Mouse (Mus musculus) liver, embryonic 14.5 days (tissue): ENCODE measurements around the gene Palld. TPM values are rescaled to one million over a fixed set of nuclear protein-coding genes. Genes with fewer than 3 reads are reported as not detected.

Experiments
- ATAC-seq: fragments of 200-750 bp; cut with Nextera tagmentation; 2 replicates; pipeline ENCODE4 v1.8.0; 2017; ENCODE audit warnings: moderate number of reproducible peaks, mild to moderate bottlenecking, moderate library complexity; ENCODE audit not compliant: insufficient read depth
- DNase-seq, 3 experiments: peaks; one replicate each; pipeline ENCODE4 v3.0.0-alpha.2; 2012 to 2013; ENCODE audit warnings: low read depth in 3 of 3, low spot score in 3 of 3
- H3K27ac ChIP-seq: fragments of 300-500 bp; sonication (generic); 2 replicates; pipeline ENCODE4 v1.5.1; 2014; ENCODE audit warnings: moderate library complexity, mild to moderate bottlenecking, control low read depth, inconsistent platforms
- H3K27me3 ChIP-seq: fragments of 300-500 bp; sonication (generic); 2 replicates; pipeline ENCODE4 v1.6.1; 2014; ENCODE audit warnings: mild to moderate bottlenecking, low read length, moderate library complexity; ENCODE audit not compliant: control insufficient read depth, insufficient read depth
- H3K36me3 ChIP-seq: fragments of 300-500 bp; sonication (generic); replicated peaks from 2 replicates; pipeline ENCODE4 v1.6.1; 2014; ENCODE audit warnings: low read depth; ENCODE audit not compliant: control insufficient read depth, insufficient read depth
- H3K4me1 ChIP-seq, 2 experiments: fragments of 200-500 bp in 1 of 2; fragments of 300-500 bp in 1 of 2; sonication (generic) in 1 of 2; replicated peaks; 2 replicates each; pipeline ENCODE4 v1.6.1; 2012 to 2014; ENCODE audit warnings: antibody characterized with exemption in 1 of 2, inconsistent platforms in 1 of 2, low read length in 1 of 2; ENCODE audit not compliant: control insufficient read depth in 2 of 2, insufficient read depth in 2 of 2
- H3K4me2 ChIP-seq: fragments of 300-500 bp; sonication (generic); 2 replicates; pipeline ENCODE4 v1.6.1; 2014; ENCODE audit warnings: low read depth, mild to moderate bottlenecking, control low read depth, moderate library complexity
- H3K4me3 ChIP-seq, 2 experiments: fragments of 200-500 bp in 1 of 2; fragments of 300-500 bp in 1 of 2; sonication (generic) in 1 of 2; 2 replicates each; pipeline ENCODE4 v1.5.1; 2012 to 2014; ENCODE audit warnings: low read depth in 2 of 2, low read length in 2 of 2, mild to moderate bottlenecking in 2 of 2, control low read depth in 1 of 2, inconsistent platforms in 1 of 2, moderate library complexity in 1 of 2; ENCODE audit not compliant: insufficient read depth in 1 of 2
- H3K9ac ChIP-seq: fragments of 300-500 bp; sonication (generic); replicated peaks from 2 replicates; pipeline ENCODE4 v1.6.1; 2014; ENCODE audit warnings: mild to moderate bottlenecking, control low read depth, moderate library complexity
- H3K9me3 ChIP-seq: fragments of 300-500 bp; sonication (generic); 2 replicates; pipeline ENCODE4 v1.6.1; 2016; ENCODE audit warnings: low read length, mixed read lengths; ENCODE audit not compliant: control insufficient read depth
- CTCF ChIP-seq: IDR thresholded peaks from 2 replicates; pipeline ENCODE4 v1.5.1; 2016; ENCODE audit warnings: antibody characterized with exemption, low read depth, control low read depth
- EP300 ChIP-seq: IDR thresholded peaks from 2 replicates; pipeline ENCODE4 v1.6.1; 2016; ENCODE audit warnings: antibody characterized with exemption, low read depth
- WGBS: fragments of 180-500 bp; shearing (Covaris S2); extraction: QIAGEN DNeasy Blood & Tissue Kit; methylation state at CpG from one replicate; pipeline ENCODE4 v1.1.7; 2014; ENCODE audit not compliant: insufficient replicate concordance; 5-methylcytosine and 5-hydroxymethylcytosine counted together
- polyA plus RNA-seq, 2 experiments: library from polyadenylated mRNA; depleted of rRNA in 1 of 2; stranded (reverse) in 1 of 2; unstranded in 1 of 2; fragments of >200 nt; fragmentation: Nextera tagmentation in 1 of 2; extraction: Ambion mirVana in 1 of 2; gene quantifications; 2 replicates each; pipeline versions ENCODE4 v1.2.1 to v1.2.3; 2012 to 2014

Palld gene
- polyA plus RNA-seq, 2 experiments = 1.8 to 2.9 TPM

DNA sequence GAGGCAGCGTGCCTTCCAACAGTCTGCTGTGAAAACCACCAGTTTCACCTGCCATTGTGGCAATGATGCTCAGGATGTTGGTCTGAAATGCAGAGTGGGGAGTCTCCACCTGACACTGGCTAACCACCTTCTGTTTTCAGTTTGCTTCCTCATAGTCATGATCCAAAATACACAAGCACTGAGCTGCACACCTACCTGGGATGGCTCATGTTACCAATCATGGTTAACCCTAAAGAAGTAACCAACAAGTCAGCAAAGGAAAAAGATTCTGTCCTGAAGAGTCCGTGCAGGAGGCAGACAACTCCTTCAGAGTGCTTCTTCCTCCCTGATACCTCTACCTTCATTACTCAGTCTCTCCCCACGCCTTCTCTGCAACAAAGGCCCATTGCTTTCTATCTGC, 314.8 kb downstream of the Palld start:
- WGBS = 47% methylated on average over 3 of the region's 3 CpGs
- no peak overlapping the region for H3K27ac ChIP-seq
- H3K36me3 ChIP-seq = no peaks in the 10 kb centered on the region
- DNase-seq = no peak
- H3K27me3 ChIP-seq = no peaks in the 10 kb centered on the region
- no peak for ATAC-seq
- H3K4me3 ChIP-seq = no peak overlapping the region
- H3K9ac ChIP-seq = no peak overlapping the region
- no peaks in the 10 kb centered on the region for H3K9me3 ChIP-seq
- no peak overlapping the region for H3K4me2 ChIP-seq
- TF ChIP-seq EP300 = no peak
- TF ChIP-seq CTCF = no peak
- H3K4me1 ChIP-seq = peaks cover 0 to 12% of the 10 kb centered on the region in 2 experiments; a peak in 1 of 4 replicates

GRCm38 (mm10) chr8:61586529-61586928, 316.0 kb downstream of the Palld start:
- no peak for ATAC-seq

GRCm38 (mm10) chr8:61585746-61586145, 316.7 kb downstream of the Palld start:
- Histone ChIP-seq H3K4me3 (no peak overlapping the region), H3K36me3 (no peaks in the 10 kb centered on the region), H3K4me2 (no peak overlapping the region), H3K27me3 (no peaks in the 10 kb centered on the region), H3K9ac (no peak overlapping the region), H3K27ac (no peak overlapping the region), H3K9me3 (no peaks in the 10 kb centered on the region), H3K4me1 (peaks cover 0 to 12% of the 10 kb centered on the region in 2 experiments; a peak in 1 of 4 replicates)
- WGBS = 42% methylated on average over 3 of the region's 3 CpGs
- ATAC-seq (no peak), DNase-seq (no peak)
- TF ChIP-seq EP300 (no peak), CTCF (no peak)

More at GRCm38 (mm10) chr8:61586529-61586928, 316.0 kb downstream of the Palld start:
- Histone ChIP-seq H3K9ac (no peak overlapping the region), H3K27ac (no peak overlapping the region), H3K9me3 (no peaks in the 10 kb centered on the region), H3K4me2 (no peak overlapping the region), H3K36me3 (no peaks in the 10 kb centered on the region), H3K4me1 (peaks cover 0 to 12% of the 10 kb centered on the region in 2 experiments; a peak in 1 of 4 replicates), H3K4me3 (no peak overlapping the region), H3K27me3 (no peaks in the 10 kb centered on the region)
- 11% methylated on average over 3 of the region's 3 CpGs for WGBS
- TF ChIP-seq EP300 (no peak), CTCF (no peak)
- no peak for DNase-seq

- Histone ChIP-seq H3K27me3 (no peaks in the 10 kb centered on the region), H3K4me2 (no peak overlapping the region), H3K36me3 (no peaks in the 10 kb centered on the region), H3K9ac (no peak overlapping the region), H3K4me1 (peaks cover 0 to 12% of the 10 kb centered on the region in 2 experiments; a peak in 1 of 4 replicates), H3K27ac (no peak overlapping the region), H3K4me3 (no peak overlapping the region), H3K9me3 (no peaks in the 10 kb centered on the region)
- WGBS = 25% methylated on average over 5 of the region's 5 CpGs
- TF ChIP-seq CTCF (no peak), EP300 (no peak)
- DNase-seq (no peak), ATAC-seq (no peak)
These were observed 317.6 kb downstream of the Palld start for GRCm38 (mm10) chr8:61584714-61585383.

DNA sequence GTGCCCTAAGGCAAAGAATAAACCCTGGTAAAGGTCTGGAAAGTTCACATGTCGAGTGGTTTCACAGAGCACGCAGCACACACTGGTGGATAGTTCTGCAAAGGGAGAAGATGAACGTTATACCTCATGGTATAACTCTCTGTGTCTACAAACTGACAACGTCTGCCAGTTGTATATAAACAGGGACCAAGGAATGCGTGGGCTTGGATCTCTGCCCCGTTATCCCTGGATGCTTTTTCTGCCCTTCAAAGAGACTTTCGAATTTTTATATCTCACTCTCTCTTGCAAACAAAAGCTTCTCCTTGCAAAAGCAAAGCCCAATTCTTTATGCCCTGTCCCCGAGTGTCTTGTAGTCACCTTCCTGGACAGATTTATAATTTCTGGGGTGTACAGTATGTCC, 319.9 kb downstream of the Palld start:
- no peak for TF ChIP-seq EP300
- no peak for TF ChIP-seq CTCF
- DNase-seq (no peak), ATAC-seq (no peak)
- H3K27ac ChIP-seq = no peak overlapping the region
- H3K9me3 ChIP-seq = no peaks in the 10 kb centered on the region
- H3K4me2 ChIP-seq = no peak overlapping the region
- H3K27me3 ChIP-seq = no peaks in the 10 kb centered on the region
- H3K36me3 ChIP-seq = no peaks in the 10 kb centered on the region
- 62% methylated on average over 8 of the region's 8 CpGs for WGBS
- no peak overlapping the region for H3K4me3 ChIP-seq
- H3K4me1 ChIP-seq = peaks cover 0 to 8% of the 10 kb centered on the region in 2 experiments; a peak in 1 of 4 replicates
- H3K9ac ChIP-seq = no peak overlapping the region
